Mouse (Mus musculus): ENCODE measurements around the gene Lnp1.
A peak's percentile ranks its signal among the peaks of the same experiment; 100 is the strongest.
"Not testable (repeated sequence)": the region's sequence is repeated elsewhere in the genome, so short reads cannot be mapped to it uniquely, and the experiment has no call there.

The Lnp1 gene

DNA sequence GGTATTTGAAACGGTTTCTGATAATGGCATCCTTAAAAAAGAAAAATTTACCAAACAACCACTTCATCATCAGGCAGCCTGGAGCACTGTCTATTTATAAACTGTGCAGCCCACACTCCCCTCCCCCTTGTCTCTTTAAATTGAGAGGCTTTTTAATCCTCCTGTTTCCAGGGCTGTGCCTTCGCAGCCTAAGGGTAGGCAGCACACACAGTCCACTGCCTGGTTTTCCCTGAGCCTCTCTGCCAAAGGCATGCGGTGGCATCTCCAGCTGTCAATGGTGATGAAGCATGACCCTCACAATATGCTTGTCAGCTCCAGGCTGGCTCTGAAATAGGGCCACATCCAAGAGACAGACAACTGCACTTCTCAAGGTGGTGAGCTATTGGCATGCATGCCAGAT, at the start of gene Lnp1:
Gene Lnp1 (minus strand): TSS at position 39 of the 400 bp plus-strand sequence.
- DNase-seq (ENCODE audit: low spot score), result no peak

DNA sequence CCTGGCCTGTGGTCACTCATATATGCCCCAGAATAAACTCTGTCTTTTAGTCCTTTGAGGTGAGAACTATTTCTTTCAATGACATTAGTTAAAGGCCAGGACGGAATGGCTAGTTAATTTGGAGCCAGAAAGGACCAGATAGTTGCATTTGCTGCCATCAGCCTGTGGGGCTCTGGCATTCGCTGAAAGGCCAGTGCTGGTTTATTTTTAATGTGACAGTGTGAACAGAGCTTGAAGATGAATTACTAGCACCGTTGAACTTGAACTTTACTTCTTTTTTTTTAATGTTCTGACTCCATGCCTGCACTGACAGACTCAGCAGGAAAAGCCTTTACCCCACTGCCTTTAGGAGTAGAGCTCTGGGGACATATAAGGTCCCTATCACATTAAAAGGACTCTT, 46.8 kb upstream of the Lnp1 start:
- DNase-seq (ENCODE audit: low spot score), result no peak

DNA sequence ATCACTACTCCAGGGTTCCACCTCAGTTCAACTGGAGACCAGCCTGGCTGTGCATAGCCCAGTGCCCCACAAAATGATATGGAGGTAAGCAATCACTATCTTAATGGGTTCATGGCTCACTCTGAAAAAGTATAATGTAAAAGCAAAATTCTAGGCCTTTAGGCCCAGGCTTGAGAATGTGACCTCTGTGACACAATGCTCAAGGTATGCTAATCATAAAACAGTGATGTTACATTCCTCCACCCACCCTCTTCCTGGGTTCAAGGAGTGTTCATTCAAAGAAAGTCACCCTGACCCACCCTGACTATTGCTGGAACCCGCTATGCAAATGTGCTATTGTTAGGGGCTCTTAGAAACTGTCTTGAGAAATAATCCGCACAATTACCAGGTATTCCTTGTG, 30.4 kb upstream of the Lnp1 start:
- not testable (repeated sequence) for DNase-seq (ENCODE audit: low spot score)

DNA sequence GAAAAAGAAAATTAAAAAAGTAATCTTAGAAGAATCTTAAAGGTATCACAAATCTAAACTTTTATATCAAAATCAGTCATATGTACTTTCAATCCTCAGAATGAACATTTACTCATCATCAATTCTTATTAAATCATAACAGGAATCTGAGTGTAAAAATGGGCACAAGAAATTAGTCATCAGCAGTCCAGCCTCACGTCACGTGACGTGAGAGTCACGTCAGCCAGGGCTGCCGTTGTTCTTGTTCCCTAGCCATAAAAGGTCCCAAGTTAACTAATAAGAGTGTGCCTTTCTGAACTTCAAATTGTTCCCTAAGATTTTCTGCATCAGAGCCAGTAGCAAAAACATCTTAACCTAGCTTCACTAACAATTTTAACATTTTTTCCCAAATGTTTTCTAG, 21.2 kb upstream of the Lnp1 start:
- DNase-seq (ENCODE audit: low spot score), result no peak

DNA sequence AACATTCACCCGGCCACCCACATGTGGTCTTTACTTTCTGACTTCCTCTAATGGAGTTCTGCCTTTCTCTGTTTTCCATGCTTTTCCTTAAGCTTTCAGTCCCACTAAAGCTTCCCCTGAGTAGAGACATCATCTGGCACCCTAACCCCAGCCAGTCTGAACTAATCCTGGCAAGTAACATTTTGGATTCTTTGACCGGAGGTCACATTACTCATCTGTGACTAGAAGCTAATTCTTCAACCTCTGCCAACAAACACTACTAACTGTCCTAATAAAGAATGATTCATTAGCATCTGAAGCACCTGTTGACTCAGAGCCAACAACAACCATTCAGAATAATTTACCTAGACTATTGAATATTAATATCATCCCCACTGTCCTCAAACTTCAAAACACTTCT, 14.5 kb upstream of the Lnp1 start:
- DNase-seq (ENCODE audit: low spot score), result no peak

DNA sequence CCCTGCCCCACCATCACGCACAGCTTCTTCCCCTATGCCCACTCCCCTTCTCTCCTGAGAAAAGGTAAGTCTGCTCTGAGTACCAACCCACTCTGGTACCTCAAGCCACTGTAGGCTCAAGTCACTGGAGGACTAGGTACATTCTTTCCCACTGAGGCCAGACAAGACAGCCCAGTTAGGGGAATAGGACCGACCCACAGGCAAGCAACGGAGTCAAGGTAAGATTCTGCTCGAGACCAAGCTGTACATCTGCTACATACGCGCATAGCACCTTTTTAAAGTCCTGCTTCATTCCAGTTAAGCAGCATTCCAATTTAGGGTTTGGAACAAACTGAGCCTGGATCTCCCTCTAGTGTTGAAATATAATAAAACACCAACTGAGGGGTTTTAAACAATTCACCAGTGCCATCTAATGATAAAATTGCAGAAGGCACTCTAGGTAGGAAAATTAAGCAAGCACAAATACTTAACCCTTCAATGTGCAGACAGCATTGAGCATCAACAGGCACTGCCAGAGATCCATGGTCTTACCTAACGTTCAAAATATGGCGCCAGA, 7.7 kb downstream of the Lnp1 start:
- no peak for DNase-seq (ENCODE audit: low spot score)

DNA sequence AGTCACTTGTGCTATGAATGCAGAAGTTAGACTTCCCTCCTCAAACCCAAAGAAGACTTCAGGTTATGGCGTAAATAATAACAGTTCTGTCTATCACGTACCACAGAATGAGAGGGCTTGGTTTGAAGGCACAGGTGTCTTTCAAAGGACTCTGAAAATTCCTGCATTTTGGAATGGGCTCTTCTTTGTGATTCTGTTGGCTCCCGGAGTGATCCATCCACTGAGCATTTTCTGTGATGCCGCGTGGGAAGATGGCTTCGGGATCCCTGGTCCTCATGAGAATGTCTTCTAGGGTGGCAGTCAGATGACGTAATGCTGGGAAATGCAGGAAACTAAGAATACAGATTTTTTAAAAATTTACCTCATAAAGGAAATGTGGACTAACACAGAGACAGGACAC, 10.6 kb downstream of the Lnp1 start:
- DNase-seq (ENCODE audit: low spot score), result no peak

DNA sequence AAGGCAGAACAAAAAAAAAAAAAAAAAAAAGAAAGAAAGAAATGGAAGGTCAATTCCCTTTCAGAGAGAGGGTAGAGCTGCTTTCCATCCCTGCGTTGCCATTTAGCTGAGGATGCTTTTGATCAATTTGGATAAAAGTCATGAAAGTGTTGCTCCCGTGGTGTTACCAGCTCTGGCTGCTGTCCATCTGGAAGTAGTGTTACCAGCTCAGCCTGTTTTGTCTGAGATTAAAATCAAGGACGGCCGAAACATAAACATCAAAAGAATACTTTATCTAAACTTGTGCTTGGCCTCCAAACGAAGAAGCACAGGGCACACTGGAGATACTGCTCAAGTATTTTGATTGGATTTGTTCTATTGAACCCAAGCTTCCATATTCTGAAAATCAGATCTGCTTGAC, 18.9 kb downstream of the Lnp1 start:
- DNase-seq (ENCODE audit: low spot score), result no peak

DNA sequence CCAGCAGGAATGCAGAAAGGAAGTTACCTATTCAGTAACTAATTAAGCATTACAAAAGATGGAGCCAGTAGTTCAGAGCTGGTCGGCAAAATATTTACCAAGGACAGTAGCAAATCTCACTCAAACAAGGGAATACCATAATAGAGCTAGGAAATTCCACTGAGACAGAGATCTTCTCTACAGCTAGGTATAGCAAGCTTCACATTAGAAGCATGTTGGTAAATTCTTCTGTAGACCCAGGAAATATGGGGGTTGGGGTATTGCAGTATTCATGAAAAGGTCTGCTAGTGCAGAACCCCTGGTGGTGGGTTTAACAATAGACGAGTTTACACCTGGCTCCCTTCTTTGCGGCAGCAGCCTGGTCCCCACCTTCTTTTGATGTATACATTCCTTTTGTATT, 25.7 kb downstream of the Lnp1 start:
- DNase-seq (ENCODE audit: low spot score), result not testable (repeated sequence)

DNA sequence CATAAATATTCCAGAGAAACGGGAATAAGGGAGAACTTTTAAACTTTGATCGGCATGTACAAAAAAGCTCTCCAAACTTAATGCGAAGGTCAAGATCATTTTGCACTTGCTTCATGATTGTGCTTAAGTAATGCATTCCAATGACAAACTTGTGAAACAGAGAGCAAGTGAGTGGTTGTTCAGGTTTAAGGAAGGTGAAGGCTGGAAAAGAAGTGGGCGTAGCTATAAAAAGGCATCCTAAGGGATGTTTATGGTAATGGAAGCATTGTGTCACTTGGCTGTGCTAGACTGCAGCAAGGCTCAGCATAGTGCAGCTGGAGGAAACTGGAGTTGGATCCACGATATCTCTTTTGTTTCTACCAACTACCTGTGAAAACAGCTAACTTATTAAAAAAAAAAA, 36.3 kb downstream of the Lnp1 start:
- DNase-seq (ENCODE audit: low spot score), result no peak

DNA sequence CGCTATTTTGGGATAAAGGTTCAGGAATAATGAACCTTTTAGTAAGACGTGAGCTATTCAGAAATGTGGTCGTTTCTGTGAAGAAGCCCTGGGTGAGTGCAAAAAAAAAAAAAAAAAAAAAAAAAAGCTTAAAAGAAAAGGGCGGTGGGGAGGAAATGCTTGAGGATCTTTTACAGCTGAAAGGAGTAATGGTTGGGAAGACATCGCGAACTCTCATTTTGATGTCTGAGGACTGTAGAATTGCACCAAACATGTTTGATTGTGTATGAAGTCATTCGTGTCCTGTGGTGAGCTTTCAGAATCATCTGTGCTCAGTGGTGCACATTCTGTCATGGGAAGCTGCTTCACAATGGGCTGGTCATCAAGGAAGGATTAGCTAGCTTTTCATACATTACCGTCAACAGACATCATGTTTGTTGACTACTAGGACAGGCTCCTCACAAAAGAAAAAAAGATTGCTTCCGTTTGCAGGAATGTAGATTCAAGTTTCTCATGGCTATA, 41.2 kb downstream of the Lnp1 start:
- no peak for DNase-seq (ENCODE audit: low spot score)

DNA sequence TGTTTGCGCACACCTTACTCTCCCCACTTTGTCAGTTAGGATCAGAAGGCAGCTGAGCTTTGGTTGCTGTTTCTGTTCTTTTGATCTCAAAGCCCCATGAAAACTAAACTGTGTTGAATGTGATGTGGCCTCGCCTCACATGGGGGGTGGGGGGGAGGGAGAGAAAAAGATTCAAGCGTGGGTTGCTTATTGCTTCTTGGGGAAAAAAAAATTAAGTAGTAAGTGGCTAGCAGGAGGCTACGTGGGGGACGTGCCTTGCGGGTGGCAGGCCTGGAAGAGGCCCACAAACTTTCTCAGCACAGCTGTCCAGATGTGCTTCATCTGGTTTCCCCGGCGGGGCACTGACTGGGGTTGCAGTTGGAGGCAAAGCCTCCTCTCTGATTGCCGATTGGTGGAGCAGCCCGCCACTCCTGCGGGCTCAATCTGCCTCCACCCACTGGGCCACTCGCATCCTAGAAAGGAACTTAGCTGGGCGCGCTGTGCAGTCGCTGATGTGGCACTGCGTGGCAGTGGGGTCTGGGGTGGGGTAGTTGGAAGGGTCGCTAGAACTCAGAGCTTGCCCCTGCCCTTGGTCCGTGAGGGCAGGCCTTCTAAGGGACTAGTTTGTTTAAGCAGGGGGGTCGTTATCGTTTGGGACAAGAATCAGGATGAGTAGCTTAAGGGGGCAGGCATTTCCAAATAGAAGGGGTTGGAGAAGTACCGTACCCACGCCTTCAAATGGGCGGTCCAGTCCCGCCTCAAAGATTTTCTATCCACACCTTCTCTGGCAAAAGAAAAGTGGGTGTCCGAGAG, 41.8 kb downstream of the Lnp1 start, which contains the start of gene Tmem45a:
Gene Tmem45a (minus strand): TSS at position 343 of the 792 bp plus-strand sequence.
- DNase-seq (ENCODE audit: low spot score), result peak; percentile 76

DNA sequence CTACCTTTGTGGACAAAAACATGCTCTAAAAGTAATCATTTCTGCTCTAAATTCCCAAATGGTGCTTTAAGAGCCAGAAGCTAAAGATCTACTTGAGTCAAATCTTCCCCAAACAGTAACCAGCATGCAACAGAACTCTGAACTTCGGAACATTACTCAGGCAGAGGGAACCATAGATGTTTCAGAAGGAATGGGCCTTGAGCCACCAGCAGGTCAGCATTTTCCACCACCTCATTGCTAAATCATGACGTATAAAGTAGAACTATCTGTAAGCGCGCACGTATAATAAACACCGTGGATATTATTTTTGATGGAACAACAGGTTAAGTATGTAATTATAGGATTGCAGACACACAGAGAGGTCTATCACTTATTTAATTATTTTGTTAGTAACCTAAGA, 43.0 kb downstream of the Lnp1 start:
- DNase-seq (ENCODE audit: low spot score), result no peak

DNA sequence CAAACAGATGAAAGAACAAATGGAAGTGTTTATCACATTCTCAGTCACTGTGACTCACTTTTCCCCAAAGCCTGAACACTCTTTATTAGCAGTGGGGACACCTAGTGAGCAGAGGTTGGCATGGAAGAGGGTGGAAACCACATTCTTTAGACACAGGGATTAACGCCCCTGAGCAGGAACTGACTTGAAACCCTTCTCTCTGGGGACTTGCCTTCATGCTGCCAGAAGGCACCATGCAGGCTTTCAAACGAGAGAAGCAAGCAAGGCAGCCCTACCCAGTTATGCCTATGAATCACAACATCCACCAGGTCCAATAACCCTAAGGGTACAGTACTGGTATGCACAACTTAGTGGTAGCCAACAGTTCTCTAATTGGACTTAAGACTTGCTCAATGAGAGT, 54.5 kb downstream of the Lnp1 start:
- DNase-seq (ENCODE audit: low spot score), result no peak

DNA sequence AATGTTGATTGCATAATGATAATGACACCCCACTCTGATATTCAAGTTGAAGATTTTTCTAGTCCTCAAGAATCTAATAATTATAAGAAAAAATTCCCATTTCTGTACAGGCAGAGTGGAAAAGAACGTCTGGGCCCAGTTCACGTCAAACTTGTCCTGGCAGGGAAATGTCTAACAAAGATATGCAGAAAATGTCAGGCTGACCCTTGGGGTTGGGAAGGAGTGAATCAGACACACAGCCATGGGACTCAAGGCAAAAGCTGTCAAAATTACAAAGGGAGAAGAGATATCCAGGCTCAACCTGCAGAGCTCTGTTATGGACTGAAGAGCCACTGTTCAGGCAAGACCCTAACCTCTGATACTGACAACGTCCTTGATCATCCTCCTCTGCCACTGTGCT, 57.4 kb downstream of the Lnp1 start:
- no peak for DNase-seq (ENCODE audit: low spot score)

DNA sequence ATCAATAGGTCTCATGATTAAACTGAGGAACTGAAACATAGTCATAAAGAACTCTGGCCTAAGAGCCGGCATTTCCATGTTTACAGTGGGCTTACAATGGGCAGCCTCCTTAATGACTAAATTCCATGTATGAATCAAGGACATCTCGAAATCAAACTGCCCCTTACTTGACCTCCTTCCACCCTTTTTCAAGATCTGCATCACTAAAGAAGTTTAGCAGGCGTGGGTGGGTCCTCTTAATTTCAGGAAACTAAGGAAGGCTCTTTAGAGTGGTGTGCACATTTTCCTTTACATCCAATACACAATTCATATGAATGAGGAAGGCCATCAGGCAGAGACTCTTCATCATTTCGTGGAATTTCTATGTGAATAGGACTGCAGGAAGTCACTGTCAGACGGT, 59.5 kb downstream of the Lnp1 start:
- no peak for DNase-seq (ENCODE audit: low spot score)

DNA sequence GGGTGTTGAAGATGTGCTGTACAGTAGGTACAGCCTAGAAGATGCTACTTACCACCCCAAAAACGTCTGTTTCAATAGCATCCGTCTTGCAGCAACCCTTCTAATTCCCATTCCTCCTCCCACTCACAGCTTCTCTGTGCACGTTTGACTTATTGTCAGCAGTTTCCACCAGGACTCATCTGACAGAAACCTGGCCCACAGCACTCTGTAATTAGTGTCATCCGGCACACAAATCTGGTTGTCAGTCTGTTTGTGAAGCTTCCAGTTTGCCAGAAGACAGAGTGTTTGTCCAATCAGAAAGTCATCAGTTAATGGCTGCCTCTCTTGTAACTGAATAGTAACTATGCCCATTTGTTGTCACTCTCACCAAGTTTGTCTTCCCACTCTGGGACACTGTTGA, 60.3 kb downstream of the Lnp1 start:
- no peak for DNase-seq (ENCODE audit: low spot score)

All from urinary bladder, postnatal 10 days (tissue).